Mouse (Mus musculus): Measurements from ENCODE around the gene Rgr. TPM values are rescaled to one million over a fixed set of nuclear protein-coding genes. Genes with fewer than 3 reads are reported as not detected.

Gene Rgr
- polyA plus RNA-seq, 1 experiment from 2014 or later = not detected

GRCm38 (mm10) chr14:37064849-37065248 is 16.1 kb upstream of the Rgr start:
- Histone ChIP-seq H3K27me3 (replicated peaks; ENCODE audit: control insufficient read depth, insufficient read depth, low read length) (no peaks in the 10 kb centered on the region), H3K4me3 (ENCODE audit: low read length) (no peak overlapping the region), H3K4me1 (ENCODE audit: control insufficient read depth, insufficient read depth, low read length) (no peaks in the 10 kb centered on the region), H3K9me3 (ENCODE audit: control insufficient read depth, low read length) (no peaks in the 10 kb centered on the region), H3K9ac (ENCODE audit: low read depth, low read length) (no peak overlapping the region), H3K36me3 (ENCODE audit: control insufficient read depth, insufficient read depth, low read length) (no peaks in the 10 kb centered on the region), H3K27ac (ENCODE audit: low read length) (no peak overlapping the region), H3K4me2 (ENCODE audit: low read depth, low read length) (no peak overlapping the region)
- 64% methylated on average over 2 of the region's 2 CpGs for WGBS
- no peak for ATAC-seq

- Histone ChIP-seq H3K9me3 (ENCODE audit: control insufficient read depth, low read length) (no peaks in the 10 kb centered on the region), H3K9ac (ENCODE audit: low read depth, low read length) (no peak overlapping the region), H3K36me3 (ENCODE audit: control insufficient read depth, insufficient read depth, low read length) (no peaks in the 10 kb centered on the region), H3K27me3 (replicated peaks; ENCODE audit: control insufficient read depth, insufficient read depth, low read length) (no peaks in the 10 kb centered on the region), H3K4me2 (ENCODE audit: low read depth, low read length) (no peak overlapping the region), H3K27ac (ENCODE audit: low read length) (no peak overlapping the region), H3K4me1 (ENCODE audit: control insufficient read depth, insufficient read depth, low read length) (no peaks in the 10 kb centered on the region), H3K4me3 (ENCODE audit: low read length) (no peak overlapping the region)
- no peak for ATAC-seq
- WGBS = 38% methylated on average over 5 of the region's 5 CpGs
Observed at GRCm38 (mm10) chr14:37034432-37034831, 14.3 kb downstream of the Rgr start.

- peak; percentile 60; the same call in 1 of the 2 replicates for ATAC-seq
- Histone ChIP-seq H3K4me3 (ENCODE audit: low read length) (no peak overlapping the region), H3K27me3 (replicated peaks; ENCODE audit: control insufficient read depth, insufficient read depth, low read length) (no peaks in the 10 kb centered on the region), H3K9me3 (ENCODE audit: control insufficient read depth, low read length) (no peaks in the 10 kb centered on the region), H3K9ac (ENCODE audit: low read depth, low read length) (no peak overlapping the region), H3K27ac (ENCODE audit: low read length) (no peak overlapping the region), H3K36me3 (ENCODE audit: control insufficient read depth, insufficient read depth, low read length) (no peaks in the 10 kb centered on the region), H3K4me2 (ENCODE audit: low read depth, low read length) (no peak overlapping the region), H3K4me1 (ENCODE audit: control insufficient read depth, insufficient read depth, low read length) (no peaks in the 10 kb centered on the region)
- WGBS = 15% methylated on average over 7 of the region's 7 CpGs
Observed at GRCm38 (mm10) chr14:37033241-37033640, 15.5 kb downstream of the Rgr start.

GRCm38 (mm10) chr14:37032481-37033104 is 16.2 kb downstream of the Rgr start:
- WGBS = 59% methylated on average over 11 of the region's 11 CpGs
- ATAC-seq = no peak
- no peak overlapping the region for H3K4me2 ChIP-seq (ENCODE audit: low read depth, low read length)
- no peak overlapping the region for H3K27ac ChIP-seq (ENCODE audit: low read length)
- H3K36me3 ChIP-seq (ENCODE audit: control insufficient read depth, insufficient read depth, low read length) = no peaks in the 10 kb centered on the region
- H3K9ac ChIP-seq (ENCODE audit: low read depth, low read length) = no peak overlapping the region
- no peaks in the 10 kb centered on the region for H3K27me3 ChIP-seq (replicated peaks; ENCODE audit: control insufficient read depth, insufficient read depth, low read length)
- H3K9me3 ChIP-seq (ENCODE audit: control insufficient read depth, low read length) = no peaks in the 10 kb centered on the region
- H3K4me3 ChIP-seq (ENCODE audit: low read length) = no peak overlapping the region
- no peaks in the 10 kb centered on the region for H3K4me1 ChIP-seq (ENCODE audit: control insufficient read depth, insufficient read depth, low read length)

GRCm38 (mm10) chr14:37028555-37028954 is 20.2 kb downstream of the Rgr start:
- Histone ChIP-seq H3K27me3 (replicated peaks; ENCODE audit: control insufficient read depth, insufficient read depth, low read length) (no peaks in the 10 kb centered on the region), H3K9me3 (ENCODE audit: control insufficient read depth, low read length) (no peaks in the 10 kb centered on the region), H3K27ac (ENCODE audit: low read length) (no peak overlapping the region), H3K4me1 (ENCODE audit: control insufficient read depth, insufficient read depth, low read length) (no peaks in the 10 kb centered on the region), H3K4me2 (ENCODE audit: low read depth, low read length) (no peak overlapping the region), H3K9ac (ENCODE audit: low read depth, low read length) (no peak overlapping the region), H3K4me3 (ENCODE audit: low read length) (no peak overlapping the region), H3K36me3 (ENCODE audit: control insufficient read depth, insufficient read depth, low read length) (no peaks in the 10 kb centered on the region)
- ATAC-seq = no peak
- WGBS = 86% methylated on average over 3 of the region's 3 CpGs

GRCm38 (mm10) chr14:37027951-37028350 is 20.8 kb downstream of the Rgr start:
- H3K9me3 ChIP-seq (ENCODE audit: control insufficient read depth, low read length) = no peaks in the 10 kb centered on the region
- no peak overlapping the region for H3K9ac ChIP-seq (ENCODE audit: low read depth, low read length)
- no peak overlapping the region for H3K27ac ChIP-seq (ENCODE audit: low read length)
- no peaks in the 10 kb centered on the region for H3K27me3 ChIP-seq (replicated peaks; ENCODE audit: control insufficient read depth, insufficient read depth, low read length)
- H3K4me3 ChIP-seq (ENCODE audit: low read length) = no peak overlapping the region
- 90% methylated on average over 3 of the region's 3 CpGs for WGBS
- no peak overlapping the region for H3K4me2 ChIP-seq (ENCODE audit: low read depth, low read length)
- peak; percentile 36 for ATAC-seq
- no peaks in the 10 kb centered on the region for H3K36me3 ChIP-seq (ENCODE audit: control insufficient read depth, insufficient read depth, low read length)
- no peaks in the 10 kb centered on the region for H3K4me1 ChIP-seq (ENCODE audit: control insufficient read depth, insufficient read depth, low read length)

GRCm38 (mm10) chr14:37027248-37027933 is 21.4 kb downstream of the Rgr start:
- no peak overlapping the region for H3K27ac ChIP-seq (ENCODE audit: low read length)
- no peaks in the 10 kb centered on the region for H3K4me1 ChIP-seq (ENCODE audit: control insufficient read depth, insufficient read depth, low read length)
- WGBS = 65% methylated on average over 4 of the region's 4 CpGs

GRCm38 (mm10) chr14:37015894-37016293 is 32.9 kb downstream of the Rgr start:
- Histone ChIP-seq H3K4me2 (ENCODE audit: low read depth, low read length) (no peak overlapping the region), H3K4me3 (ENCODE audit: low read length) (no peak overlapping the region), H3K27me3 (replicated peaks; ENCODE audit: control insufficient read depth, insufficient read depth, low read length) (no peaks in the 10 kb centered on the region), H3K4me1 (ENCODE audit: control insufficient read depth, insufficient read depth, low read length) (no peaks in the 10 kb centered on the region), H3K36me3 (ENCODE audit: control insufficient read depth, insufficient read depth, low read length) (no peaks in the 10 kb centered on the region), H3K27ac (ENCODE audit: low read length) (no peak overlapping the region), H3K9me3 (ENCODE audit: control insufficient read depth, low read length) (no peaks in the 10 kb centered on the region), H3K9ac (ENCODE audit: low read depth, low read length) (no peak overlapping the region)
- ATAC-seq = no peak
- WGBS = 27% methylated on average over 5 of the region's 5 CpGs

More at GRCm38 (mm10) chr14:37027248-37027933, 21.4 kb downstream of the Rgr start:
- Histone ChIP-seq H3K36me3 (ENCODE audit: control insufficient read depth, insufficient read depth, low read length) (no peaks in the 10 kb centered on the region), H3K4me2 (ENCODE audit: low read depth, low read length) (no peak overlapping the region), H3K27me3 (replicated peaks; ENCODE audit: control insufficient read depth, insufficient read depth, low read length) (no peaks in the 10 kb centered on the region), H3K9ac (ENCODE audit: low read depth, low read length) (no peak overlapping the region), H3K9me3 (ENCODE audit: control insufficient read depth, low read length) (no peaks in the 10 kb centered on the region), H3K4me3 (ENCODE audit: low read length) (no peak overlapping the region)
- ATAC-seq = peak; percentile 84

GRCm38 (mm10) chr14:37013644-37014043 is 35.1 kb downstream of the Rgr start:
- Histone ChIP-seq H3K27me3 (replicated peaks; ENCODE audit: control insufficient read depth, insufficient read depth, low read length) (no peaks in the 10 kb centered on the region), H3K9ac (ENCODE audit: low read depth, low read length) (no peak overlapping the region), H3K4me2 (ENCODE audit: low read depth, low read length) (no peak overlapping the region), H3K27ac (ENCODE audit: low read length) (no peak overlapping the region), H3K4me3 (ENCODE audit: low read length) (no peak overlapping the region), H3K4me1 (ENCODE audit: control insufficient read depth, insufficient read depth, low read length) (no peaks in the 10 kb centered on the region), H3K9me3 (ENCODE audit: control insufficient read depth, low read length) (no peaks in the 10 kb centered on the region), H3K36me3 (ENCODE audit: control insufficient read depth, insufficient read depth, low read length) (no peaks in the 10 kb centered on the region)
- 55% methylated on average over 3 of the region's 3 CpGs for WGBS
- no peak for ATAC-seq
